Mouse (Mus musculus) limb, embryonic 13.5 days (tissue): ENCODE data around the gene Gm20479. TPM values are rescaled to one million over a fixed set of nuclear protein-coding genes. Genes with fewer than 3 reads are reported as not detected.
A peak's percentile ranks its signal among the peaks of the same experiment; 100 is the strongest.

Experiments
- ATAC-seq: fragments of 200-750 bp; cut with Nextera tagmentation; 2 replicates; pipeline ENCODE4 v1.8.0; 2017; ENCODE audit warnings: low read depth, moderate number of reproducible peaks, moderate TSS enrichment; ENCODE audit not compliant: low FRiP score
- H3K27ac ChIP-seq: fragments of 300-500 bp; sonication (generic); 2 replicates; pipeline ENCODE4 v1.5.1; 2015; ENCODE audit warnings: inconsistent platforms, mild to moderate bottlenecking, moderate library complexity
- H3K27me3 ChIP-seq: fragments of 300-500 bp; sonication (generic); 2 replicates; pipeline ENCODE4 v1.6.1; 2015; ENCODE audit warnings: mild to moderate bottlenecking, inconsistent platforms
- H3K36me3 ChIP-seq: fragments of 300-500 bp; sonication (generic); 2 replicates; pipeline ENCODE4 v1.6.1; 2015; ENCODE audit warnings: inconsistent platforms, mild to moderate bottlenecking, moderate library complexity
- H3K4me1 ChIP-seq: fragments of 300-500 bp; sonication (generic); 2 replicates; pipeline ENCODE4 v1.6.1; 2015; ENCODE audit warnings: inconsistent platforms
- H3K4me2 ChIP-seq: fragments of 300-500 bp; sonication (generic); replicated peaks from 2 replicates; pipeline ENCODE4 v1.6.1; 2015; ENCODE audit warnings: inconsistent platforms, mild to moderate bottlenecking, moderate library complexity
- H3K4me3 ChIP-seq: fragments of 300-500 bp; sonication (generic); 2 replicates; pipeline ENCODE4 v1.5.1; 2015; ENCODE audit warnings: moderate library complexity, mild to moderate bottlenecking, inconsistent platforms
- H3K9ac ChIP-seq: fragments of 300-500 bp; sonication (generic); 2 replicates; pipeline ENCODE4 v1.6.1; 2015; ENCODE audit warnings: mild to moderate bottlenecking, inconsistent platforms
- H3K9me3 ChIP-seq: fragments of 300-500 bp; sonication (generic); 2 replicates; pipeline ENCODE4 v1.6.1; 2016; ENCODE audit warnings: inconsistent platforms
- WGBS: fragments of 180-500 bp; shearing (Covaris S2); methylation state at CpG from one replicate; pipeline ENCODE4 v1.1.7; 2015; 5-methylcytosine and 5-hydroxymethylcytosine counted together
- polyA plus RNA-seq: library from polyadenylated mRNA; unstranded; fragments of >200 nt; fragmentation: Nextera tagmentation; extraction: Ambion mirVana; gene quantifications from 2 replicates; pipeline ENCODE4 v1.2.1, GENCODE M21; 2015

Gm20479 gene
- polyA plus RNA-seq, 1 experiment from 2014 or later: not detected

DNA sequence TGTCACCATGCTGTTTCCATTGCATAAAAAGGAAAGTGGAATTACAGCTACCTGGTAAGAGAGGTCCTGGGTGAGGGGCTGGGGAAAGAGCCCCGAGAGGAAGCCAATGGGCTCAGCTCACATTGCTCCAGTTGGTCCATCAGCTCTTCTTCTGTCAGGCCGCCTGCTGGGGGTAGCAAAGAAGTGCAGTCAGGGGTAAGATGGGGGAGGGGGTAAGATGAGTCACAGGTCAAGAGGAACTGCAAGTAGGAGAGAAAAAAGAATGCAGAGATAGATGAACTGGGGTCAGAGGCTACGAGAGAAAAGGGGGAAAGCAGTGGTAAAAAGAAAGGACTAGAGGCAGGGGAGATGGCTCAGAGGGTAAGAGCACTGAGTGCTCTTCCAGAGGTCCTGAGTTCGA, 14.6 kb downstream of the Gm20479 start:
- ATAC-seq: no peak
- 49% methylated on average over 4 of the region's 4 CpGs for WGBS
- Histone ChIP-seq H3K27me3 (peaks cover 24% of the 10 kb centered on the region), H3K27ac (no peak overlapping the region), H3K4me2 (no peak overlapping the region), H3K9ac (no peak overlapping the region), H3K9me3 (no peaks in the 10 kb centered on the region; the same call in 1 of the 2 replicates), H3K4me3 (no peak overlapping the region), H3K4me1 (peaks cover 4% of the 10 kb centered on the region), H3K36me3 (peaks cover 58% of the 10 kb centered on the region)

DNA sequence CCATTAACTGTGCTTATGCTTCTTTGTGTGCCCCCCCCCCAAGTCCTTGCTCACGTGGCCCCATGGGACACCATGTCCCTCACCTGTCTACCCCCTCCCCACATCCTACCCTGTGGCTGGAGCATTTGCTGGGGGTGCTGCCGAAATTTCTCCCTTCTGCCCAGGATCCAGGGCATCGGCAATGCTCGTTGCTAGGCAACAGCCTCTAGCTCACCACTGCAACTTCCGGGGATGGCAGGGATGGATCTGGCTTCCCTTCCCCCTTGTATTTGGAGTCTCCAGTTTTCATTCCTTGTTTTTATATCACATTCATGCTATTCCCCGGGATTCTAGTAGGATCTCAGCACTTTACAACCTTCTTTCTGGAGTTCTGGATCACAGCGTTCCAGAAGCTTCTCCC, 17.7 kb downstream of the Gm20479 start:
- Histone ChIP-seq H3K9me3 (no peaks in the 10 kb centered on the region; the same call in 1 of the 2 replicates), H3K36me3 (peaks cover 33% of the 10 kb centered on the region), H3K4me2 (no peak overlapping the region), H3K4me3 (no peak overlapping the region), H3K4me1 (peaks cover 25% of the 10 kb centered on the region), H3K27me3 (peaks cover 41% of the 10 kb centered on the region), H3K9ac (no peak overlapping the region), H3K27ac (no peak overlapping the region)
- no peak for ATAC-seq
- WGBS: 30% methylated on average over 7 of the region's 7 CpGs

DNA sequence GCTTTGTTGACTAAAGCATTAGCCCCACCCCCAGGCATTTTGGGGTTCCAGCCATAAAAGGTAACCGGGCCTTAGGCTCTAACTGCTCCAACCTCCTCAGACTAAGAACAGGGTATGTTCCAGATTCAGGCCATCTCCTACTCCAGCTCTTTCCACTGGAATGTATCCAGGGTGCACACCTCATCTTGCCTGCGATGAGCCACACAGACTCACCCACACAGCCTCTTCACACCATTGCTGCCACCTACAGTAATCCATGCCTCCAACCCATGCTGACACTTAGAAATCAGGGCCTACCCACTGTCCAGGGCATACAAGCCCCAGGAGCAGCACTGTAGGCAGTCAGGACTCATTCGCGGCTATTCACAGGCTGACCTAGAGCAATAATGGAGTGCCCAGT, 18.1 kb downstream of the Gm20479 start:
- no peak overlapping the region for H3K4me2 ChIP-seq
- no peak overlapping the region for H3K4me3 ChIP-seq
- no peak overlapping the region for H3K27ac ChIP-seq
- H3K9me3 ChIP-seq: no peaks in the 10 kb centered on the region; the same call in 1 of the 2 replicates
- H3K36me3 ChIP-seq: peaks cover 29% of the 10 kb centered on the region
- no peak overlapping the region for H3K9ac ChIP-seq
- WGBS: 59% methylated on average over 4 of the region's 4 CpGs
- peaks cover 45% of the 10 kb centered on the region for H3K27me3 ChIP-seq
- peaks cover 29% of the 10 kb centered on the region for H3K4me1 ChIP-seq
- ATAC-seq: no peak

DNA sequence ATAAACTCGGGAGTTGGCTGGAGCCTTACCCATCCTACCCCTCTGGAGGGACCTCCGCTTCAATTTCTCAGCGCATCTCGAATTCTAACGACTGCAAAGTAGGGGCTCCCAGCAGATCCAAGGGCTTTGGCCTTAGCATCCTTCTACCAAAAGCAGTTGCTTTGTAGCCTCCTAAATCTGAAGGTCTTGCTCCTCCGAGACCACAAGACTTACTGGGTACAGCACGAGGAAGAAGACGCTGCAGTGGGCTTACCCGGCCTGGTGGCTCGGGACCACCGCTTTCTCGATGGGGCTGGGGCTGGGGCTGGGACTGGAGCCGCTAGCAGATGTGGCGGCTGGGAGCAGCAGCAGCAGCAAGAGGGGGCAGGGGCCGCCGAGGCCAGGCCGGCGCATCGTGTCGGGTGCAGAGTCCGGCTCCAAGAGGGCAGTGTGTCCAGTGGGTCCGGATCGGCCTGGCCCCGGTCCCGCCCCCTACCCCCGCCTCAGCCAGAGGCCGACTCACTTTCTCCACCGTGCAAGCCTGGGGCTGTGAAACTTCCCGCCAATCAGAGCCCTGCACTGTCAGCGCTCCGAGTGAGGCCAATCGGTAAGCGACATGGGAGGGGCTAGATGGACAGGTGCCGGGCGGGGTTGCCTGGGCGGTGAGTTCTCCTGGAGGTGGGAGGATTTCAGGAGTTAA, 19.9 kb downstream of the Gm20479 start, which contains the start of gene Ltbp4:
Gene Ltbp4, minus strand, starts transcription at position 518 of the 679 bp plus-strand sequence.
- H3K9me3 ChIP-seq: no peaks in the 10 kb centered on the region; the same call in 1 of the 2 replicates
- H3K4me1 ChIP-seq: peaks cover 46% of the 10 kb centered on the region
- peaks cover 63% of the 10 kb centered on the region for H3K27me3 ChIP-seq
- peak within 1 kb of the TSS; percentile 86 for H3K4me2 ChIP-seq
- peak within 1 kb of the TSS; percentile 58; the same call in 1 of the 2 replicates for H3K27ac ChIP-seq
- WGBS: 2% methylated on average over 36 of the region's 36 CpGs
- peak within 1 kb of the TSS; percentile 70 for H3K9ac ChIP-seq
- H3K4me3 ChIP-seq: peak within 1 kb of the TSS; percentile 51
- peaks cover 14% of the 10 kb centered on the region for H3K36me3 ChIP-seq
- peak; percentile 48 for ATAC-seq

DNA sequence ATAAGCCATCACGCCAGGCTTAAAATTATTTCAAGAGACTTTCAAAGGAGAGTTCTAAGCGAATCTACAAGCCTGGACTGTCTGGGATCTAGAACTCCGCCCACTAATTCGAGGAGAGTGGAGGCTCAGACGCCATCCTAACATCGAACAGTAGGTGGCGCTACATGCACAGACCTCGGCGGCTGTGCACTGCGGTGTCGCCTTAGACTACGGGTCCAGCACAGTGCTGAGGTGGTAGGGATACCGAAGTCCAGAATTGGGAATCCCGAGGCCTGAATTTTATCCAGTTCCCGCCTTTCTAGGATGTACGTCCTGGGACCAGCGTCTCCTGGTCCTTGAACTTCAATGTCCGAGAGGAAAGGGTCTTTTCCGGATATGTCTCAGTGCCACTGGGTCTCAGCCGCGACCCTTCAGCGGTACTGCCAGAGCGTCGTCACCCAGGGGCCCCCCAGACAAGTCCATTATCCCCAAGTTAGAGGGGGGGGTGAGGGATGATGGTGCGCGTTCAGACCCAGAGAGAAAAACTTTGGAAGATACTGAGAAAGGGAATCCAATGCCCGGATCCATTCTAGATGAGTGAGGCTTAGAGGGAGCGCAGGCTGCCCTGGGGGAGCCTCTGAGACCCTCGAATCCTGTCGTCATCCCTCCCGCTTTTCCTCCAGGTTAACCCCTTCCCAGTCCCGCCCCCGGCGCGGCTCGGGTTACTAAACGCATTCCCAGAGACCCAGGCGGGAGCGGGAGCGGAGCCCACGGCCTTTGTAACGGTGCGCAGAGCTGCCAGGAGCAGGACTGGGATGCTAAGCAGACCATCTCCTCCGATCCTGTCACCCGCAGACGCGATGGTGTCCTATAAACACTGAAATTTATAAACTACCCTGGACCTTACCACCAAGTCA, 21.0 kb downstream of the Gm20479 start:
- peaks cover 75% of the 10 kb centered on the region for H3K27me3 ChIP-seq
- peak overlapping the region; percentile 86 for H3K4me2 ChIP-seq
- H3K36me3 ChIP-seq: peaks cover 3% of the 10 kb centered on the region; the same call in 1 of the 2 replicates
- peak overlapping the region; percentile 70 for H3K9ac ChIP-seq
- peaks cover 57% of the 10 kb centered on the region for H3K4me1 ChIP-seq
- H3K4me3 ChIP-seq: peak overlapping the region; percentile 51
- ATAC-seq: peak; percentile 87
- under 1% methylated on average over 47 of the region's 47 CpGs for WGBS
- H3K27ac ChIP-seq: peak overlapping the region; percentile 58; the same call in 1 of the 2 replicates
- no peaks in the 10 kb centered on the region; the same call in 1 of the 2 replicates for H3K9me3 ChIP-seq

DNA sequence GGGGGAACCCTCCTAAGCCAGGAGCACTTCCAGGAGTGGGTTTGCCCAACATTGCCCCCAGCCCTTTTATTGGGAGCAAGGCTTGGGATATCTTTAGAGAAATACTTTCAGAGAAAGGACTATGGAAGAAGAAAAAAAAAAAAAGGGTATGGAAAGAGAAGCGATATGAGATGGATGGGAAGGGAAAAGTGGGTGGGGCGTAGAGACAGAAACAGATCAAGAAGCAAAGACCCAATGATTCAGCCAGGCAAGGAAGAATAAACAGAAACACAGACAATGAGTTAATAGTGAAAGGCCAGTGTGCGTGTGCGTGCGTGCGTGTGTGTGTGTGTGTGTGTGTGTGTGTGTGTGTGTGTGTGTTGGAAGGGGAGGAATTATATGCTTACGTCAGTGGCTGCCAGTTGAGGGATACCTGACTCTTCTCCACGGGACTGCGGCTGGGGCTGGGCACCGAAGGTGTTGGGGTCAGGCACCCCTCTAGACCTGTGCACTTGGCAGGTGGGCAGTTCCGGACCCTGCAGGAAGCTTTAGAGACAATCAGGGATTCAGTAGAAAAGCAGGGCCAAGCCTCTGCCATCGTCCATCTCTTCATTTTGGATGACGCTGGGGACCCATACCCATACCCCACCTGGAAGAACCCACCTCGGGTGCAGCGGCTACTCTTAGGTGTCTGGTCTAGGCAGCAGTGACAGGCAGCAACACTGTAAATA, 22.1 kb downstream of the Gm20479 start:
- H3K9ac ChIP-seq: no peak overlapping the region; the same call in 1 of the 2 replicates
- peak overlapping the region; percentile 97 for H3K4me2 ChIP-seq
- no peaks in the 10 kb centered on the region for H3K9me3 ChIP-seq
- H3K27ac ChIP-seq: no peak overlapping the region
- peak overlapping the region; percentile 51; the same call in 1 of the 2 replicates for H3K4me3 ChIP-seq
- no peak for ATAC-seq
- H3K4me1 ChIP-seq: peaks cover 67% of the 10 kb centered on the region
- H3K36me3 ChIP-seq: no peaks in the 10 kb centered on the region
- peaks cover 81% of the 10 kb centered on the region for H3K27me3 ChIP-seq
- WGBS: 65% methylated on average over 15 of the region's 15 CpGs

DNA sequence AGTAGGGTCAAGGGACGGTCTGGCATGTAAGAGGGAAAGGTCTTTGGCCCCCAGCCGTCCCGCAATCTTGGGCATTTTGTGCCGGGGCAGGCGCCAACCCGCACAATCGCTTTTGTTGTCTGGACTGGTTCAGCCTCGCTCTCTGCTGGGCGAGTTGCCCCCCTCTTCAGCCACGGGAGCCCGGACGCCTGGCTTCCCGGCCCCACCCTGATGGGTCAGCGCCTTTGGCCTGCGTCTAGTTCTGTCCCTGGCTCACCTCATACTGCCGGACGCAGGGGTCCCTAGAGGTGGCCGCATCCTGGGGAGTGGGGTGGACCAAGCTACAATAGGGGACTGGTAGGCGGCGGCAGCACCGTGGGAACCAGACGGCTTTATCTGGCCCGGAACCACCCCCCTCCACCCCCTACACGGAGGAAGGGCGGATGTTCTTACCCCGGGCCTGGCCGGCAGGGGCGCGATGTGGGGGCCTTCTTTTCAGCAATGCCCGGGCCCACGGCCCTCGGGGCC, 22.8 kb downstream of the Gm20479 start:
- peak overlapping the region; percentile 57 for H3K4me3 ChIP-seq
- peaks cover 74% of the 10 kb centered on the region for H3K4me1 ChIP-seq
- peaks cover 86% of the 10 kb centered on the region for H3K27me3 ChIP-seq
- H3K9ac ChIP-seq: peak overlapping the region; percentile 39; the same call in 1 of the 2 replicates
- H3K4me2 ChIP-seq: peak overlapping the region; percentile 97
- no peak for ATAC-seq
- no peaks in the 10 kb centered on the region for H3K9me3 ChIP-seq
- 3% methylated on average over 32 of the region's 32 CpGs for whole genome bisulfite sequencing
- H3K27ac ChIP-seq: no peak overlapping the region
- H3K36me3 ChIP-seq: no peaks in the 10 kb centered on the region

DNA sequence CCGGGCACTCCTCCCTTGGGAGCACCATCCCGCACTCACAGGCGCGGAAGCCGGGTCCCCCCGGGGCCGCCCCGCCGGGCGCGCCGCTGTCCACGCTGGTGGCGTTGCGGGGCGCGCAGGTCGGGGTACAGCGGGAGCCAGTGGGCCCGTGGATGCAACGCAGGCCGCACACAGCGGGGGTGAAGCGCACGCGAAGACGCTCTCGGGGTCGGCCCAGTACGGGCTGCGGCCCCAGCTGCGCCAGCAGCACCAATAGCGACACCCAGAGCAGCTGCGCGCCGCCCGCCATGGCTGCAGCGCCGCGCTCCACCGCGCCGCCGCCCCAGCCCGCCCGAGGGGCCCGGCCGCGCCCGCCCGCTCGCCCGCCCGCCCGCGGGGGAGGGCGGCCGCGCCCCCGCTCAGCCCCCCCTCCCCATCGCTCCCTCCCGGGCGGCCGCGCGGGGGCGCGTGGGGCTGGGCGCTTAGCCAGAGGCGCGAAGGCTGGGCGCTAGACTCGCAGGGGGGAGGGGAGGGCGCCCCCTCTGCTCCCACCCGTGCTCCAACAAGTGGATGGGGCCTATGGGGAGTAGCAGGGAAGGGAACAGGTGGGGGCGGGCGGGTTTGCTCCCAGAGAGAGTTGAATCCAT, 23.8 kb downstream of the Gm20479 start:
- peaks cover 83% of the 10 kb centered on the region for H3K4me1 ChIP-seq
- WGBS: under 1% methylated on average over 39 of the region's 77 CpGs
- peaks cover 86% of the 10 kb centered on the region for H3K27me3 ChIP-seq
- H3K9me3 ChIP-seq: no peaks in the 10 kb centered on the region
- no peak for ATAC-seq
- H3K4me3 ChIP-seq: peak overlapping the region; percentile 57
- peak overlapping the region; percentile 97 for H3K4me2 ChIP-seq
- peak overlapping the region; percentile 74 for H3K9ac ChIP-seq
- H3K36me3 ChIP-seq: no peaks in the 10 kb centered on the region
- H3K27ac ChIP-seq: no peak overlapping the region

DNA sequence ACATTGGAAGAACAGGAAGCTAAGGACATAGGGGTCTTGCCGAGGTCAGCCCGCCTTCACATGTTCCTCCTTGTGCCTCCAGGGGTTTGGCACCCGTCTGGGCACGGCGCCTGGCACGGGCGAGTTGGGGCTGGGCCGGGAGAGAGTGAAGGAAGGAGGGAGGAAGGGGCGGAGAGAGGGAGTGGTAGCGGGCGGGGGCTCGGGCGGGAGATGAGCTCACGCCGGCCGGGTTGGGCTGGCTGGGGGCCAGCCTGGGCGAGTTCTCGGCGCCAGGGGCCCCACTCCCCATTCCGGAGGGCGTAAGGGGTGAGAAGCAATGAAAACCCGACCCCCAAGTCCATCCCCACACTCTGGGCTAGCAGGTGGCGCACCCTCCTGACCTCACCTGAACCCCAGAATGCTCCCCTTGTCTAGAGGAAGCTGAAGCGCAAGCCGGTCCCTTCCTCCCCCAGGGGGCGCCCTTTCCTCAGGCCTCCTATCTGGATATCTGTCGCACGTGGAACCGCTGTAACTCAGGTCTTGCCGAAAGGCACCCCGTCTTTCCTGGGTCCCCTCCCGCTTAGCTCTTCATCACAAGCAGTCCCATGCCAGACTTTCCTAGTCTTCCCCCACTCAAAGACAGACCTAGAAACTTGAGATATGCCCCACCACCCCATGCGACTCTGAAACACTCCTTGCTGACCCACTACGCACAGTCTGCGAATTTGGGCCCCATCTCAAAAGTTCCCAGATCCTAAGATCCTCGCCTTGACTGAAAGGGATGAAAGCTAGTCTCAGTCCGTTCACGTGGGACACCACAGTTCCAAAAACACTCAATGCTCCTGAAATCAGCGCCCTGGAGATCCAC, 24.6 kb downstream of the Gm20479 start:
- Histone ChIP-seq H3K4me3 (peak overlapping the region; percentile 57), H3K9ac (peak overlapping the region; percentile 74), H3K4me1 (peaks cover 79% of the 10 kb centered on the region), H3K36me3 (0 out of 2 replicates have a peak, but pooled peaks cover 4% of the 10 kb centered on the region), H3K4me2 (peak overlapping the region; percentile 97), H3K9me3 (no peaks in the 10 kb centered on the region), H3K27ac (peak overlapping the region; percentile 22; the same call in 1 of the 2 replicates), H3K27me3 (peaks cover 86% of the 10 kb centered on the region)
- no peak for ATAC-seq
- WGBS: 1% methylated on average over 39 of the region's 39 CpGs

DNA sequence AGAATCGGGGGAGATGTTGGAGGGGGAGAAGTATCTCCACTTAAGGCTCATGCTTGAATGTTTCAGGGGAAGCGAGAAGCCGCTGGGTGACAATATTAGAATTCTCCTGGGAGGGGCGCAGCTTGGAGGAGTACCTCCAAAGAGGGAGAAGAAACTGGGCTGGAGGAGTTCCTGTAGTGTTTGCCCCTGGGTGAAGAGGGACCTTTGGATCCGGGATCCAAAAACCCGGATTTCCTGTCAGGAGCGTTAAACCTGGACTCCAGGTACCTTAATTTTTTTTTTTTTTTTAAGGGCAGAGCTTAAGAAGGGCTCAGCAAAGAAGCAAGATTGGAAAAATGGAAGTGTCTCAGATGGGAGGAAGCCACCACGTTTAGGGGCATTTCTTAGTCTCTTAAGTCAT, 25.4 kb downstream of the Gm20479 start:
- Histone ChIP-seq H3K27me3 (peaks cover 88% of the 10 kb centered on the region), H3K36me3 (0 out of 2 replicates have a peak, but pooled peaks cover 4% of the 10 kb centered on the region), H3K9me3 (no peaks in the 10 kb centered on the region), H3K4me1 (peaks cover 72% of the 10 kb centered on the region), H3K4me3 (peak overlapping the region; percentile 57), H3K27ac (peak overlapping the region; percentile 22; the same call in 1 of the 2 replicates), H3K4me2 (peak overlapping the region; percentile 97), H3K9ac (no peak overlapping the region)
- no peak for ATAC-seq
- 5% methylated on average over 8 of the region's 8 CpGs for WGBS
